Mouse (Mus musculus) telencephalon, adult 2 months (tissue): ENCODE results near the gene Cc2d1a.

Experiments
- DNase-seq: peaks from one replicate; pipeline ENCODE4 v3.0.0-alpha.2; 2011; ENCODE audit warnings: low read depth, low spot score

Cc2d1a gene

DNA sequence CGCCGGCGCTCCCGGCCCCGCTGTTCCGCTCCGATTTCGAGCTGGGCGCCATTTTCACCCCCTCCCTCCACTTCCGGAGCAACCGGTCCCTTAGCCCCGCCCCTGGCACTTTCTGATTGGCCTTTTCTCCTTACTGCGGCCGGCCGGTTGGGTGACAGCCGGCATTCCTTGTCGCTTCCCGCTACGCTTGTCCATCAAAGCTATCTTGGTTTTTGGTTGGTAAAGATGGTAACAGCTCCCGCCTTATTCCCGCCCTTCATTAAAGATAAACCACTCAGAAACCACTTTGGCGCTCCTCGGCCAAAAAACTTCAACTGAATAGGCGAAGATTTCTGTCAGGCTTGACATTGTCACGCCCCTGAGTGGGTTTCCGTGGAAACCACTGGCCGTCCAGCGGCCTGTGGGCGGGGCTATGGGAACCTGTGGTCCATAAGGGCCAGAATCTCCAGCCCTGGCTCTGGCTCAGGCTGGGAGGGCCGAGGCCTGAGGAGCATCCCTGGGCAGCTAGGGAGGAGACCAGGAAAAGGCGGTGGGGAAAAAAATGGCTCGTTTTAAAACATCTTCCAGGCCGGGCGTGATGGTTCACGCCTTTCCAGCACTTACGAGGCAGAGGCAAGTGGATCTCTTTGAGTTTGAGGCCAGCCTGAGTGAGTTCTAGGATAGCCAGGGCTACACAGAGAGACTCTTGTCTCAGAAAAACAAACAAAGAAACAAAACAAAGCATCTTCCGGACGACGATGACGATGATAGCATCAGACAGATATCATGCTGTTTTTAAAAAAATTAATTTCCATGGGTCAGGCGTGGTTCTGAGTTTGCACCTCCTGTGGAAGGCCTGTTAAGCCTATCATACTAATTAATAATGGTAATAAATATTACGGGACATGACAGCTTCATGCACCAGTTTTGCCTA lies 42.8 kb downstream of the Cc2d1a start, which contains the start of gene Dcaf15:
Gene Dcaf15 (minus strand): TSS at position 72 of the 913 bp plus-strand sequence.
- peak; percentile 100 for DNase-seq

DNA sequence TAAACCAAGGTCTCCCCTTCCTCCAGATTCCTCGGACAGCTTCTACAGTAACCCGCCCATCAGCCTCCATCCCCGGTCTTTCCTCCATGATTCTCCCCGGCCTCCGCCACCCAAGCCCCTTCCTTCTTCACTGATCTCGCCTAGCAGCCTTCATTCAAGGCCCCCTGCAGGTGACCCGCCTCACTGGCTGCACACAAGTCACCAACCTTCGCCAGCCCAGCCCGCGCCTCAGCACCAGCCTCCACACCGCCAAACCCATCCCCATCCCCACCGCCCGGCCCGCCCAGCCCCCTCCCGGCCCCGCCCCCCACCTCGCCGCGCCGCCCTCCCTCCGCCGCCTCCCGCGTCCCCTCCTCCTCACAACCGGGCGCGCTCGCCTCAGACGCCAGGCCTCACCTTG lies 43.5 kb downstream of the Cc2d1a start:
- no peak for DNase-seq

DNA sequence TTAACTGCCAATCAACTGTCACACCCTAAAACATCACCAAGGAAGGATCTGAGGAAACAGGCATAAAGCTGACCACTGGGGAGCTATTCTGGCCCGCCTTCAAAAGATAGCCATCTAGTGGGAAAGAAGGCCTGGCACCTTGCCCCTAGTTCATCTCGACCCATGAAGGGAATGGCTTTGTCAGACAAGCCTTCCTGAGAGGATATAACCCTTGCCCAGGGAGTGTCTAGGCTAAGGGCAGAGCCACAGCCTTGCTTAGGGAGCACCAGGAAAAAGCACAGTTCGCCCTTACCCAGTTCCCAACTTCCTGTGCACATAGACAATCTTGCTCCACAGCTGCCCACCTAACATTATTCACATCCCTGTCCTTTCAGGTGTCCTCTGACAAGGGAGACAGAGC lies 44.1 kb downstream of the Cc2d1a start:
- no peak for DNase-seq

DNA sequence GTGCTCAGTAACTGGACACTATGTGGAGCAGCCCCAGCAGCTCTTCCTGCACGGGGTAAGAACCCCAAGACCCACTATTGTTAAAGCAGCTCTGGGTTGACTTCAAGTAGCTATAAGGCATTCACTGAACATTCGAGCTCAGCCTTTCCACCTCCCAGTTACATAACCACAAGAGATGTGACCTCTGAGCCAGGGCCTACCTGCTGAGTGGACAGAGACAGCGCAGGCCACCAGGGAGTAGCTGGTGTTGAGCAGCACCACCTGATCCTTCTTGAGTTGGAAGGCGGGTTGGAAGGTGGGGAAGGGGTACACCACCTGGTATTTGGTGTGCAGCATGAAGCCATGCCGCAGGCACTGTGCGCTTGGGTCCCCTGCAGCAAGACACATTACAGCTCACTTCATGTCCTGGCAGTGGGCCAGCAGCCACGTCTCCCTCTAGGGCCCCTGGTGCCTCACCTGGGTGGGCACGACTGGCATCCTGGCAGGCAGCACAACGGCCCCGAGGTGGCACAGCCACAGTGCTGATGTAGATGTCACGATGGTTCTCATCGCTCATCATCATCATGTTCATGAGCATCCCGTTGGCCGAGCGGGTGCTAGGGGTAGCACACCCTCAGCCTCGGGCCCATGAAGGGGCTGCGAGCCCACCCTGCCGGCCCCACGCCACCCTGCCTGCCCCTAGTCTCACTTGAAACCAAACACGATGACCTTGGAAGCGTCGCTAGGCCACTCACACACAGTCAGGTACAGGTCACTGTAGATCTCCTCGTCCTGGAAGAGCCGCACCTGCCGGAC lies 46.1 kb downstream of the Cc2d1a start:
- no peak for DNase-seq

DNA sequence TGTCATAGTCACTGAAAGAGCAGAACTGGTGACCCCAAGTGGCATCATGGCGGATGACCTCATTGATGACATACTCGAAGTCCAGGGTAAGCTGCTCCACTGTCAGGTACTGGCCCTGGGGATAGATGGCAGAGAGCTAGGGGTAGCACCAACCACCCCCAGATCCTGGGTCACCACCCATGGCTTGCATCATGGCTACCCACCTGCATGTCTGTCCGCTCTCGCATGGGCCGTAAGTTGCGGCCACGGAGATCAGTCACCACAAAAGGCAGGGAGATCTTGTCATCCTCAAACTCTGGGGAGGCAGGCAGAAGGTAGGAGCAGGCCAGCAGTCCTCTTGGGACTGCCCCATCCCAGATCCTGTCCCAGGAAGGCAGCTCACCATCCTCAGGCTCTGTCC lies 49.4 kb downstream of the Cc2d1a start:
- DNase-seq, result no peak

DNA sequence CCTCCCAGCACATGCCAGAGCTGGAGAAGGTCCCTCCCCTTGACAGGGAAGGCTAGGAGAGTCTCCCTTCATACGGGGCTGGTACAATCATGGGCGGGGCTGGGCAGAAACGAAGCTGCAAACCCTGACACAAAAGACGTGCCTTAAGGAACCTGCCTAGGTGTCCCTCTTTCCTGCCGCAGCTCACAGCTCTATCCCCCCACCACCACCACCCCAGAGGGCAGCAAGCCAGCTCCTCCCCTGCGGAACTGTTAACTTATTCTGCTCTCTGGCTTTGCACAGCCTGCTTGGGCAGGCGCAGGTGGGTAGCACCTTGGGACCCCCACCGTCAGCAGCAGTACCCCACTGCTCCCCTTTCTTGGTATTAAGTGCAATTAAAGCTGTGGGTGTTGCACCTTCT lies 51.7 kb downstream of the Cc2d1a start:
- no peak for DNase-seq

DNA sequence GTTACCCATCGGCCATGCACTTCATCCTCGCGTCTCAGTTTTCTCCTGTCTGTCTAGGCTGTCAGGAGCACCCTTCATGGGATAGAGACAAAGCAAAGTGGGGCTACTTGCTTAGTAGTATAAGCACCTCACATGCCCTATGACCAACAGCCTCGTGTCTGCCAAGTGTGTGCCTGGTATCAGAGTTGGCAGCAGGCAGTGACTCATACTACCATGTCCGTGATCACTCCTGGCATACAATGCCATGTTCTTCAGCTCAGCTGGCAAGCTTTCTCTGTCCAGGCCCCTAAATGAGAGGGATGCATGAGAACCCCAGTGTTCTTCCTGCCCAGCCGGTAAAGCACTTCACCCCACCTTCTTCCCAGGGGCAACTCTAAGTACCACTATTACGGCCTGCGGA lies 57.2 kb downstream of the Cc2d1a start:
- no peak for DNase-seq

DNA sequence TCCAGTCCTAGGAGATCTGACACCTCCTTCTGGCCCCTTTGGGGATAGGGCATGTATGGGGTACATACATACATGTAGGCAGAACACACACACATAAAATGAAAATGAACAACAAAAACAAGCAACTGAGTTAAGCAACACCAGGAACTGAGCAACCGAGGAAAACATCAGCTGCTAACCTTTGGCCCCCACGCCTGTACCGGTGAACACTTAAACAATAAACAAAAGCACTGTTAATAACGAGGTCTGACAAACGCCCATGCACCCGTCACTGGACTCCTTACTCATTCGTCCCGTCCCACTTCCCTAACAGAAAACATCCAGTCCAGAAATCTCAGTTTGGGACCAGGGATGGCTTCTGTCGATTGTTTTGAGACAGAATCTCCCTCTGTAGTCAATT lies 58.5 kb downstream of the Cc2d1a start:
- no peak for DNase-seq

DNA sequence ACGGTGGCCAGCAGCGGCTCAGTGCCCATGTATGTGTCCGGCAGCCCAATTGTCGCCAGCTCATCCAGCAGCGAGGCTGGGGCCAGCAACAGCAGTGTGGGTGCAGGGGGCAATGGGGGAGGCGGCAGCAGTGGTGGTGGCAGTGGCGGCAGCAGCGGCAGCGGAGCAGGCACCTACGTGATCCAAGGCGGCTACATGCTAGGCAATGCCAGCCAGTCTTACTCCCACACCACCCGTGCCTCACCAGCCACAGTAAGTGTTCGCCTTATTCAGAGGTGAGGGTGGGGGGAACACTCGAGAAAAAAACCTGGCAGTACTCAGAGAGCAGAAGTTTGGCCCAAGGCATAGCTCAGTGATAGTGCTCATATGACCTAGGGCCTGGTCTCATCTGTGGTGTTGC lies 59.9 kb downstream of the Cc2d1a start:
- no peak for DNase-seq

DNA sequence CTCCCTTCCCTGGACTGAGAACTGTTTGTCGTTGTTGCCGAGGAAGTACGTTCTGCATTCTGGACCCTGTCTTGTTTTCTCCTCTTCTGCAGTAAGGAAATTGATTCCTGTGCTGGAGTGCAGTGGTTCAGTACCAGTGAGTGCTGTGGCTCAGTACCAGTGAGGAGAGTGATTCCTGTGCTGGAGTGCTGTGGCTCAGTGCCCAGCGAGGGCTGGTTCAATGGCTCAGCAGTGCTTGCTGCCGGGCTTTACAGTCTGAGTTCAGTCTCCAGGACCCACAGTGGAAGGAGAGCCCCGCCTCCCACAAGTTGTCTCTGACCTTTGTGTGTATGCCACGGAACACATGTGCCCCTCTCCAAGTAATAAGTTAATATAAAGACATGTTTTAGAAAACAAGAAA lies 60.6 kb downstream of the Cc2d1a start:
- no peak for DNase-seq

DNA sequence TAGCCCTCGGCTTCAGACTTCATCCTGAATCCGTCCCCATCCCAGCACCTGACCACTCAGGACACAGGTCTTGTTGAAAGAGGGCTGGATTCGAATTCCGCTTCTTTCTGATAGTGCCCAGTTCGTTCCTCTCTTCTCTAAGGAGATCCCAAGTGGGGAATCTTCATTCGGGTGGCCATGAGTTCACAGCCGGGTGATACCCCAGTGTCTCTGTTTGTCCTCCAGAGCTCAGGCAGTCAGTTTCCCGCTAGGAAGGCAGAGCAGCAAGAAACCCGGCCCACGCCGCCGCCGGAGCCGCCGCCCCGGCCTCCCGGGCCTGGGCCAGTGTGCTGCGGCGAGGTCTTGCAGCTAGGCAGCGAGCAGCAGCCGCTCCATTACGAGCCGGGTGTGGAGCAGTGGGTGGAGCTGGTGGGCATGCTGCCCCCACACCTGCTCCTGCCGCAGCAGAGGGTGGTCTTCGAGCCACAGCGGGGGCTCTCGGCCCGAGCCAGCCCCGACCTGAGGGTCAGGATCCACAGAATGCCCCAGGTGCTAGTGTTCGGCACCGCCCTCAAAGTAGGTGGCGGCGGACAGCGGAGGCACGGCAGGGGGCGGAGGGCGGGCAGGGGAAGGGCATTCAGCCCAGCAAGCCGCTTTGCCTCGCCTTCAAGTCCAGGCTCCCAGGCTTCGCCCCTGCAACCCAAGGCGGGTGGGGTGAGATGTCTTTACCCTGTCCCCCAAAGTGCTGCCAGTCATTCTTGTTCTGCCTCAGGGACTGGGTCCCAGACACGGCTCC lies 63.2 kb downstream of the Cc2d1a start:
- no peak for DNase-seq

DNA sequence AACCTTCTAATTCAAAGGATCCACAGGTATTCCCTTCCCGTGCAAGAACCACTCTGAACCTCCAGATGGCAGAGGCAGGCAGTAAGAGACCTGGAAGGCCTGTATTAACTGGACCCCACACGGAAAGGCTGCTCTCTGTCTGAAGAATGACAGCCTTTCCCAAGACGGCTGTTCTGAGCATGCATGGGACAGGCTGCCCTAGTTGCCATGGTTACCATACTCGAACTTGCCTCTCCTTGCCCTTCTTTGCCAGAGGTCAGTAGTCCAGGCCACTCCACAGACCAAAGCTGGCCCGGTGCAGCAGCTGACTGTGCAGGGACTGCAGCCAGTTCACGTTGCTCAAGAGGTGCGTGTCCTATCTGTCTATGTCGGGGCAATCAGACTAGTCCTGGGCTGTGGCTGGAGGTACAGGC lies 63.9 kb downstream of the Cc2d1a start:
- DNase-seq, result no peak
